Mouse (Mus musculus): ENCODE measurements around the gene Smarcc2.

DNA sequence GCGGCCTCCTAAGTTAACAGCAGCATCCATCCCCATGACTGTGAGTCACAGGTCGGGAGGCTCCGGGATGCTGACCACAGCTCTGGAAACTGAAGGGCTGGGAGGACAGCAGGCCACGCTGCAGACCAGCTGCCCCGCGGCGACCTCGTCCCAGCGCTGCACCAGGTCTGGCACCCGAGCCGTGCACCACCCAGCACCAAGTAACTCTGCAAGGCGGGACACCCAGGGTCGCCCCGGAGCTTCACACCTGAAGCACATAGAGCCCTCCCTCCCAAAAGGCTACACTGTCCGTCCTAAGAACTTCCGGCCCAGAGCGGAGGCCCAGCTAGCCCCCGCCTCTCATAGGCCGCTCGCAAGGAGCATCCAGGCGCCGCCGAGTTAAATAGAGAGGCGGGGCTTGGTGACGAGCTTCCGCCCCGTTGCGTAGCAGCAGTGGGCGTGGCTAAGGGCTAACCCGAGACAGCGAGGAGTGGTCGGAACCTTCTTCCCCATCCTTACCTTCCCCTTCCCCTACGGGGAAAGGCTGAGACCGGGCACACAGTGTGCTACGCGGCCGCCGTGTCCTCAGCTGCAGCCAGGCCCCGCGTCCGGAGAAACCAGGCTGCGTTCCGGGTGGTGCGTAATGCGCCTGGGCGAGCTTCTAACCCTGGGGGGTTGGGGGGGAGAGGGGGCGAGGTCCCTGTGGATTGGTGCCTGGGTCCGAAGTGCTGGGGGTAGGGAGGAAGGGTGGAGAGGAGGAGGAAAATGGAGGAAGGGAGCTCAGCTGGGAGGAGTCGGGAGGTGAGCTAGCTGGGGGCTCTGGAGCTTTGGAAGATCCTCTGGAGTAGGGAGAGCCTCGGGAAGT lies 47.6 kb upstream of the Smarcc2 start, which contains the start of the genes Nabp2 and Rnf41:
- TF ChIP-seq POLR2A (IDR thresholded peaks at IDR 0.05; ENCODE audit: borderline replicate concordance, extremely low read depth, insufficient read depth, insufficient read length, poor library complexity, severe bottlenecking) (peak; percentile 48; the same call in 1 of the 2 replicates), CTCF (IDR thresholded peaks at IDR 0.05; ENCODE audit: borderline replicate concordance, extremely low read depth, insufficient read depth, insufficient read length) (no peak)
